Mouse (Mus musculus): ENCODE results near the gene Pum1. TPM values are rescaled to one million over a fixed set of nuclear protein-coding genes. Genes with fewer than 3 reads are reported as not detected.

The Pum1 gene
- polyA plus RNA-seq, 1 experiment from 2014 or later = 91.6 TPM

DNA sequence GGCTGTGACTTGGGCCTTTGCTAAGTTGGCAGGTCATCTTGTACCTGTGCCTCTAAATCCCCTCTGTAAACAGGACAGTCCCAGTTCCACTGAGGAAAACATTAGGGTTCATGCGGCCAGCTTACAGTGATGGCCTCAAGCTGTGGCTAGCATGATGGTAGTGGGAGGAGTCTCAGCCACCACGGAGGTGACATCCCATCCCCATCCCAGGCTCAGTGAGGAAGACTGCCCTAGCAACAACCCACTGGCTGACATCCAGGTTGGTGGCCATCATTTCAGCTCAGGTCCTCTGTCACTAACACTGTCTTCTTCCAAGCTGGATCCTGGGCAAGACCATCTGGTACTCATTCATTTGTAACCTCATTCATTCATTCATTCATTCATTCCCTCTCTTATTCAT is 141.2 kb downstream of the Pum1 start:
- no peaks in the 10 kb centered on the region for H3K9me3 ChIP-seq (replicated peaks; ENCODE audit: control insufficient read depth, low read length)
- H3K4me3 ChIP-seq (ENCODE audit: low read depth, low read length) = no peak overlapping the region
- H3K4me2 ChIP-seq (ENCODE audit: low read length) = no peak overlapping the region
- peaks cover 39% of the 10 kb centered on the region for H3K4me1 ChIP-seq (ENCODE audit: control insufficient read depth, insufficient read depth, low read length)
- no peaks in the 10 kb centered on the region for H3K27me3 ChIP-seq (replicated peaks; ENCODE audit: control insufficient read depth, insufficient read depth, low read length)
- no peaks in the 10 kb centered on the region for H3K36me3 ChIP-seq (ENCODE audit: control insufficient read depth, insufficient read depth, low read length)
- DNase-seq (ENCODE audit: low spot score) (no peak), ATAC-seq (peak; percentile 19)
- 51% methylated on average over 2 of the region's 2 CpGs for WGBS
- H3K9ac ChIP-seq (ENCODE audit: low read length) = no peak overlapping the region
- peak overlapping the region; percentile 73 for H3K27ac ChIP-seq (ENCODE audit: low read depth, low read length)

DNA sequence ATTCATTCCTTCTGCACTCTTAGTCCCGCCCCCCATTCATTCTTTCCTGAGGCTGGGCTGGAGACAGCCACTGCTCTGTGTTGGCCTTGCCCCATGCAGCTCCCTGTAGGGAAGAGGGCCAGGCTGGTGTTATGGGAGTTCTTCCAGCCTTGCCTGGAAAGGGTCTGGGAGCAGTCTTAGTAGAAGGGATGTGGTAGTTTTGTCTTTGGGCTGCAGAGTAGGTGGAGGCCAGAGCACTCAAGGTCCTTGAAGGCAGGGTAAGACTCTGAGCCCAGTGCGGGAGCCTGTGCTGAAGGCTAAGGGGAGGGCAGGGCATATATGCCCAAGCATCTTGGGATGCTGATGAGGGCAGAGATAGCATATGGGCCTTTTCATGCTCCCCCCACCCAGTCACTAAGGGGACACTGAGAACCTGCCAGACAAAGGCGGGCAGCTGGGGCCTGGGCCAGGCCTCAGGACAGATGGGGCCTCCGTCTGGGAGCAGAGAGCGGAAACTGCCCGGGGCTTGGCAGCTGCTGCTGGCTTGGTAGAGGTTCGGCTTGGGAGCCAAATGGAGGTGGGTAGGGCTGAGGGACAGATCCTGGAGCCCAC is 141.7 kb downstream of the Pum1 start:
- peak overlapping the region; percentile 13; the same call in 1 of the 2 replicates for H3K9ac ChIP-seq (ENCODE audit: low read length)
- DNase-seq (ENCODE audit: low spot score) = peak; percentile 85

GRCm38 (mm10) chr4:130805746-130806145 is 142.6 kb downstream of the Pum1 start:
- DNase-seq (ENCODE audit: low spot score) = no peak
- H3K9me3 ChIP-seq (replicated peaks; ENCODE audit: control insufficient read depth, low read length) = no peaks in the 10 kb centered on the region
- WGBS = 73% methylated on average over 7 of the region's 7 CpGs
- H3K4me3 ChIP-seq (ENCODE audit: low read depth, low read length) = no peak overlapping the region
- H3K9ac ChIP-seq (ENCODE audit: low read length) = peak overlapping the region; percentile 13; the same call in 1 of the 2 replicates
- H3K4me1 ChIP-seq (ENCODE audit: control insufficient read depth, insufficient read depth, low read length) = peaks cover 39% of the 10 kb centered on the region
- no peak overlapping the region for H3K4me2 ChIP-seq (ENCODE audit: low read length)
- peak overlapping the region; percentile 91 for H3K27ac ChIP-seq (ENCODE audit: low read depth, low read length)
- H3K27me3 ChIP-seq (replicated peaks; ENCODE audit: control insufficient read depth, insufficient read depth, low read length) = no peaks in the 10 kb centered on the region
- no peaks in the 10 kb centered on the region for H3K36me3 ChIP-seq (ENCODE audit: control insufficient read depth, insufficient read depth, low read length)
- no peak for ATAC-seq

More for the DNA sequence above, 141.7 kb downstream of the Pum1 start:
- Histone ChIP-seq H3K4me1 (ENCODE audit: control insufficient read depth, insufficient read depth, low read length) (peaks cover 39% of the 10 kb centered on the region), H3K9me3 (replicated peaks; ENCODE audit: control insufficient read depth, low read length) (no peaks in the 10 kb centered on the region), H3K4me3 (ENCODE audit: low read depth, low read length) (no peak overlapping the region), H3K4me2 (ENCODE audit: low read length) (peak overlapping the region; percentile 12; the same call in 1 of the 2 replicates), H3K27me3 (replicated peaks; ENCODE audit: control insufficient read depth, insufficient read depth, low read length) (no peaks in the 10 kb centered on the region), H3K36me3 (ENCODE audit: control insufficient read depth, insufficient read depth, low read length) (no peaks in the 10 kb centered on the region), H3K27ac (ENCODE audit: low read depth, low read length) (peak overlapping the region; percentile 91)
- peak; percentile 78 for ATAC-seq
- WGBS = 30% methylated on average over 7 of the region's 7 CpGs

- no peak overlapping the region for H3K27ac ChIP-seq (ENCODE audit: low read depth, low read length)
- no peak overlapping the region for H3K9ac ChIP-seq (ENCODE audit: low read length)
- no peaks in the 10 kb centered on the region for H3K9me3 ChIP-seq (replicated peaks; ENCODE audit: control insufficient read depth, low read length)
- H3K27me3 ChIP-seq (replicated peaks; ENCODE audit: control insufficient read depth, insufficient read depth, low read length) = no peaks in the 10 kb centered on the region
- DNase-seq (ENCODE audit: low spot score) (no peak), ATAC-seq (no peak)
- no peak overlapping the region for H3K4me2 ChIP-seq (ENCODE audit: low read length)
- H3K36me3 ChIP-seq (ENCODE audit: control insufficient read depth, insufficient read depth, low read length) = no peaks in the 10 kb centered on the region
- 92% methylated on average over 9 of the region's 9 CpGs for WGBS
- H3K4me3 ChIP-seq (ENCODE audit: low read depth, low read length) = no peak overlapping the region
- H3K4me1 ChIP-seq (ENCODE audit: control insufficient read depth, insufficient read depth, low read length) = peaks cover 44% of the 10 kb centered on the region
Observed at GRCm38 (mm10) chr4:130806746-130807145, 143.6 kb downstream of the Pum1 start.

- Histone ChIP-seq H3K9ac (ENCODE audit: low read length) (no peak overlapping the region), H3K4me2 (ENCODE audit: low read length) (no peak overlapping the region), H3K4me3 (ENCODE audit: low read depth, low read length) (no peak overlapping the region), H3K9me3 (replicated peaks; ENCODE audit: control insufficient read depth, low read length) (no peaks in the 10 kb centered on the region), H3K36me3 (ENCODE audit: control insufficient read depth, insufficient read depth, low read length) (no peaks in the 10 kb centered on the region), H3K4me1 (ENCODE audit: control insufficient read depth, insufficient read depth, low read length) (peaks cover 38% of the 10 kb centered on the region), H3K27ac (ENCODE audit: low read depth, low read length) (no peak overlapping the region), H3K27me3 (replicated peaks; ENCODE audit: control insufficient read depth, insufficient read depth, low read length) (no peaks in the 10 kb centered on the region)
- peak; percentile 56 for DNase-seq (ENCODE audit: low spot score)
- no peak for ATAC-seq
- WGBS = 31% methylated on average over 5 of the region's 5 CpGs
Observed at GRCm38 (mm10) chr4:130809784-130810183, 146.7 kb downstream of the Pum1 start.

- DNase-seq (ENCODE audit: low spot score) (no peak), ATAC-seq (no peak)
- Histone ChIP-seq H3K36me3 (ENCODE audit: control insufficient read depth, insufficient read depth, low read length) (no peaks in the 10 kb centered on the region), H3K27ac (ENCODE audit: low read depth, low read length) (0 out of 2 replicates have a peak overlapping the region, but pooled peaks have one; percentile 11), H3K27me3 (replicated peaks; ENCODE audit: control insufficient read depth, insufficient read depth, low read length) (no peaks in the 10 kb centered on the region), H3K4me3 (ENCODE audit: low read depth, low read length) (no peak overlapping the region), H3K9me3 (replicated peaks; ENCODE audit: control insufficient read depth, low read length) (no peaks in the 10 kb centered on the region), H3K9ac (ENCODE audit: low read length) (0 out of 2 replicates have a peak overlapping the region, but pooled peaks have one; percentile 21), H3K4me2 (ENCODE audit: low read length) (no peak overlapping the region), H3K4me1 (ENCODE audit: control insufficient read depth, insufficient read depth, low read length) (peaks cover 38% of the 10 kb centered on the region)
- WGBS = 45% methylated on average over 3 of the region's 3 CpGs
Observed at GRCm38 (mm10) chr4:130810845-130811244, 147.7 kb downstream of the Pum1 start.

- peak overlapping the region; percentile 21; the same call in 1 of the 2 replicates for H3K27ac ChIP-seq (ENCODE audit: low read depth, low read length)
Observed at GRCm38 (mm10) chr4:130811385-130811784, 148.3 kb downstream of the Pum1 start.

GRCm38 (mm10) chr4:130813958-130814357 is 150.8 kb downstream of the Pum1 start:
- ATAC-seq = peak; percentile 64
- peak overlapping the region; percentile 20 for H3K4me2 ChIP-seq (ENCODE audit: low read length)
- no peak overlapping the region for H3K4me3 ChIP-seq (ENCODE audit: low read depth, low read length)
- H3K36me3 ChIP-seq (ENCODE audit: control insufficient read depth, insufficient read depth, low read length) = peaks cover 5% of the 10 kb centered on the region; the same call in 1 of the 2 replicates
- peak overlapping the region; percentile 29; the same call in 1 of the 2 replicates for H3K9ac ChIP-seq (ENCODE audit: low read length)
- WGBS = 37% methylated on average over 2 of the region's 2 CpGs
- H3K27ac ChIP-seq (ENCODE audit: low read depth, low read length) = peak overlapping the region; percentile 89
- H3K27me3 ChIP-seq (replicated peaks; ENCODE audit: control insufficient read depth, insufficient read depth, low read length) = no peaks in the 10 kb centered on the region
- H3K4me1 ChIP-seq (ENCODE audit: control insufficient read depth, insufficient read depth, low read length) = peaks cover 41% of the 10 kb centered on the region
- H3K9me3 ChIP-seq (replicated peaks; ENCODE audit: control insufficient read depth, low read length) = no peaks in the 10 kb centered on the region
- peak; percentile 92 for DNase-seq (ENCODE audit: low spot score)

More at GRCm38 (mm10) chr4:130811385-130811784, 148.3 kb downstream of the Pum1 start:
- H3K4me2 ChIP-seq (ENCODE audit: low read length) = no peak overlapping the region
- no peak overlapping the region for H3K4me3 ChIP-seq (ENCODE audit: low read depth, low read length)
- no peaks in the 10 kb centered on the region for H3K27me3 ChIP-seq (replicated peaks; ENCODE audit: control insufficient read depth, insufficient read depth, low read length)
- peaks cover 39% of the 10 kb centered on the region for H3K4me1 ChIP-seq (ENCODE audit: control insufficient read depth, insufficient read depth, low read length)
- peak overlapping the region; percentile 21; the same call in 1 of the 2 replicates for H3K9ac ChIP-seq (ENCODE audit: low read length)
- 36% methylated on average over 7 of the region's 7 CpGs for WGBS
- DNase-seq (ENCODE audit: low spot score) (no peak), ATAC-seq (no peak)
- H3K36me3 ChIP-seq (ENCODE audit: control insufficient read depth, insufficient read depth, low read length) = no peaks in the 10 kb centered on the region
- H3K9me3 ChIP-seq (replicated peaks; ENCODE audit: control insufficient read depth, low read length) = no peaks in the 10 kb centered on the region

DNA sequence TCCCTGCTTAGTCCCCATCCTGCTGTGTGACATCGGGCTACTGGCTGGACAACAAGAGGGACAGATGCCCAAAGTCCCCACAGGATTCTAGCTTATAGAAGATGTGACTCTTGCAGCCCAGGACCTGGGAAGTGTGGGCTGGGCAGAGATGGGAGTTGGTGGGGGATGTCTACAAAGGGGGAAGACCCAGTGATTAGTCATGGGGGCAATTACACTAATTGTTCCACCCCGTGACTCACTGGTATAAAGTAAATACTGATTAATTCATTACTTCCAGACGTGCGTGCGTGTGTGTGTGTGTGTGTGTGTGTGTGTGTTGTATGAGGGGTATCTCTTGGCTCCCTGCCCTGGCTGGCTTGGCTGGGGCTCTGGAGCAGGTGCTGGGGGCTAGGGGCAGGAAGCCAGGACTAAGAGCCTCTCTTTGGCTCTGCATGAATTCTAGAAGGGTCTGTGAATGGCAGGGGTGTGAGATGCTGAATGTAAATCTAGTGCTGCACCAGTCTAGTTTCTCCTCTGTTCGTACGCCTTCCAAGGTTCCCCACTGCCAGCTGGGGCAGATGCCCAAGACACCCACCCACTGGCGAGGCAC is 151.7 kb downstream of the Pum1 start:
- DNase-seq (ENCODE audit: low spot score) = peak; percentile 95
- peak; percentile 85 for ATAC-seq
- Histone ChIP-seq H3K4me2 (ENCODE audit: low read length) (no peak overlapping the region), H3K9me3 (replicated peaks; ENCODE audit: control insufficient read depth, low read length) (no peaks in the 10 kb centered on the region), H3K27me3 (replicated peaks; ENCODE audit: control insufficient read depth, insufficient read depth, low read length) (no peaks in the 10 kb centered on the region), H3K27ac (ENCODE audit: low read depth, low read length) (peak overlapping the region; percentile 89), H3K36me3 (ENCODE audit: control insufficient read depth, insufficient read depth, low read length) (peaks cover 8% of the 10 kb centered on the region; the same call in 1 of the 2 replicates), H3K9ac (ENCODE audit: low read length) (no peak overlapping the region; the same call in 1 of the 2 replicates), H3K4me3 (ENCODE audit: low read depth, low read length) (no peak overlapping the region), H3K4me1 (ENCODE audit: control insufficient read depth, insufficient read depth, low read length) (peaks cover 37% of the 10 kb centered on the region)
- WGBS = 19% methylated on average over 8 of the region's 8 CpGs
